Mouse (Mus musculus) c-Kit-positive CD71-positive TER-119-positive erythroid progenitor cells, embryonic 14.5 days (primary cell): ENCODE measurements around the gene Pigu.

Experiments used
- DNase-seq: peaks from one replicate; pipeline ENCODE4 v3.0.0-alpha.2; 2013; ENCODE audit warnings: low spot score

Pigu gene

GRCm38 (mm10) chr2:155356971-155357591 is at the start of gene Pigu:
Gene Pigu (minus strand): TSS chr2:155357430.
- peak; percentile 92 for DNase-seq

GRCm38 (mm10) chr2:155404635-155405034 is 47.4 kb upstream of the Pigu start:
- no peak for DNase-seq

GRCm38 (mm10) chr2:155401926-155402325 is 44.7 kb upstream of the Pigu start:
- no peak for DNase-seq

- no peak for DNase-seq
Measured at GRCm38 (mm10) chr2:155400276-155400675, 43.0 kb upstream of the Pigu start.

GRCm38 (mm10) chr2:155394586-155394985 is 37.4 kb upstream of the Pigu start:
- no peak for DNase-seq

- no peak for DNase-seq
Measured at GRCm38 (mm10) chr2:155388573-155388972, 31.3 kb upstream of the Pigu start.

- no peak for DNase-seq
Measured at GRCm38 (mm10) chr2:155387052-155387451, 29.8 kb upstream of the Pigu start.

- no peak for DNase-seq
Measured at GRCm38 (mm10) chr2:155386534-155386899, 29.3 kb upstream of the Pigu start.

GRCm38 (mm10) chr2:155385731-155386533 is 28.7 kb upstream of the Pigu start:
- no peak for DNase-seq

- peak; percentile 81 for DNase-seq
Measured at GRCm38 (mm10) chr2:155385090-155385489, 27.9 kb upstream of the Pigu start.

- DNase-seq, result no peak
Measured at GRCm38 (mm10) chr2:155382791-155383438, 25.7 kb upstream of the Pigu start.

- DNase-seq, result no peak
Measured at GRCm38 (mm10) chr2:155382332-155382700, 25.1 kb upstream of the Pigu start.

- DNase-seq, result peak; percentile 92
Measured at GRCm38 (mm10) chr2:155381643-155382331, 24.6 kb upstream of the Pigu start.

GRCm38 (mm10) chr2:155381060-155381437 is 23.8 kb upstream of the Pigu start:
- no peak for DNase-seq

- DNase-seq, result no peak
Measured at GRCm38 (mm10) chr2:155380261-155381059, 23.2 kb upstream of the Pigu start, which contains the start of gene Trp53inp2. Gene Trp53inp2 (plus strand): TSS chr2:155381059.

GRCm38 (mm10) chr2:155376191-155376590 is 19.0 kb upstream of the Pigu start:
- no peak for DNase-seq

GRCm38 (mm10) chr2:155374521-155374920 is 17.3 kb upstream of the Pigu start:
- DNase-seq, result no peak

GRCm38 (mm10) chr2:155373886-155374285 is 16.7 kb upstream of the Pigu start:
- no peak for DNase-seq

GRCm38 (mm10) chr2:155373302-155373701 is 16.1 kb upstream of the Pigu start:
- no peak for DNase-seq

GRCm38 (mm10) chr2:155372451-155372850 is 15.2 kb upstream of the Pigu start:
- DNase-seq, result no peak

- no peak for DNase-seq
Measured at GRCm38 (mm10) chr2:155369333-155369883, 12.2 kb upstream of the Pigu start.
